Mouse (Mus musculus) kidney, embryonic 14.5 days (tissue): ENCODE measurements around the gene Nek8. TPM values are rescaled to one million over a fixed set of nuclear protein-coding genes. Genes with fewer than 3 reads are reported as not detected.

Source experiments
- microRNA-seq: library from miRNA; unstranded; fragments of <30 nt; microRNA quantifications from one replicate; pipeline ENCODE4, GENCODE M21; 2016
- polyA plus RNA-seq: library from polyadenylated mRNA; unstranded; fragments of >200 nt; fragmentation: Nextera tagmentation; extraction: Ambion mirVana; gene quantifications from 2 replicates; pipeline ENCODE4 v1.2.1, GENCODE M21; 2014

Nek8 gene
- polyA plus RNA-seq, 1 experiment from 2014 or later: 20.6 TPM

Small RNAs within 50 kb of the gene (microRNA-seq; reads per million reads assigned to microRNA genes)
- 0.84 reads per million for gene Mir7653

Other genes starting within 250 kb of the Nek8 start
- gene Sez6, start 245.9 kb downstream of the Nek8 start, polyA plus RNA-seq: not detected in 2 replicates
- gene Phf12, start 193.9 kb downstream of the Nek8 start, polyA plus RNA-seq: 16.1 and 22.6 TPM in 2 replicates
- 20.3 and 20.4 TPM in 2 replicates for gene Dhrs13, start 144.4 kb downstream of the Nek8 start, polyA plus RNA-seq
- 25.6 and 45.7 TPM in 2 replicates for gene Flot2, start 138.7 kb downstream of the Nek8 start, polyA plus RNA-seq
- gene Eral1, start 96.3 kb downstream of the Nek8 start, polyA plus RNA-seq: 35.2 and 40.1 TPM in 2 replicates
- 15.3 and 16.9 TPM in 2 replicates for gene Fam222b, start 82.0 kb downstream of the Nek8 start, polyA plus RNA-seq
- gene Traf4, start 11.1 kb downstream of the Nek8 start, polyA plus RNA-seq: 68.2 and 111 TPM in 2 replicates
- gene Tlcd1, start within 50 bp of the Nek8 start, polyA plus RNA-seq: 23.1 and 28.1 TPM in 2 replicates
- 1,650 and 2,291 TPM in 2 replicates for gene Rpl23a, start 6.9 kb upstream of the Nek8 start, polyA plus RNA-seq
- gene Rab34, start 11.8 kb upstream of the Nek8 start, polyA plus RNA-seq: 128 and 156 TPM in 2 replicates
- 3.4 and 4.1 TPM in 2 replicates for gene Proca1, start 16.7 kb upstream of the Nek8 start, polyA plus RNA-seq
- 81.3 and 95.2 TPM in 2 replicates for gene Sdf2, start 69.1 kb upstream of the Nek8 start, polyA plus RNA-seq
- gene Supt6, start 69.3 kb upstream of the Nek8 start, polyA plus RNA-seq: 13.5 and 26.0 TPM in 2 replicates
- gene 2610507B11Rik, start 85.1 kb upstream of the Nek8 start, polyA plus RNA-seq: 75.1 and 109 TPM in 2 replicates
- gene BC030499, start 114.2 kb upstream of the Nek8 start, polyA plus RNA-seq: 0.10 and 0.47 TPM in 2 replicates
- 35.7 and 50.9 TPM in 2 replicates for gene Spag5, start 124.9 kb upstream of the Nek8 start, polyA plus RNA-seq
- 2.3 and 4.3 TPM in 2 replicates for gene Aldoc, start 146.3 kb upstream of the Nek8 start, polyA plus RNA-seq
- gene Pigs, start 151.7 kb upstream of the Nek8 start, polyA plus RNA-seq: 48.9 and 76.0 TPM in 2 replicates
- 49.6 and 57.1 TPM in 2 replicates for gene Unc119, start 166.8 kb upstream of the Nek8 start, polyA plus RNA-seq
- 0.11 TPM in 1 of 2 replicates, not detected in the other for gene Foxn1, start 209.9 kb upstream of the Nek8 start, polyA plus RNA-seq
- gene Slc13a2, start 245.5 kb upstream of the Nek8 start, polyA plus RNA-seq: 0.07 and 0.45 TPM in 2 replicates